Mouse (Mus musculus): ENCODE results near the gene Golm1.

Gene Golm1

DNA sequence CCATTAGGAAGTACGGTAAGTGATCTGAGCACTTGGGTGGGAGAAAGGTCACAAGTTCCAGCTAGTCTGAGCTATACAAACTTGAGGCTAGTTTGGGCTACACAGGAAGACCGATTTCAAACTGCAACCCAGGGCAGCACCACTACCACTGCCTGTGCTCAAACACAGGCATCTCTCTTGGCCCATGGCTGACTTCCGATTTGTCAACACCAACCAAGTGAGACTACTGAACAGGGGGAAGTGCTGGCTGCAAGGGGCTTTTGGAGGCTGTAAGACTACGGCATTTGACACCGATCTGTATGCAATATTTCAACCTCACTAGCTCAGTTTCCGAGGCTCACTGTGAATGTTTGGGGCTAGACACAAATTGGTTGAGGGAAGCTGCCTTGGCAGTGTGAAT, 28.1 kb downstream of the Golm1 start:
- no peak for DNase-seq (ENCODE audit: low read depth, low spot score)

DNA sequence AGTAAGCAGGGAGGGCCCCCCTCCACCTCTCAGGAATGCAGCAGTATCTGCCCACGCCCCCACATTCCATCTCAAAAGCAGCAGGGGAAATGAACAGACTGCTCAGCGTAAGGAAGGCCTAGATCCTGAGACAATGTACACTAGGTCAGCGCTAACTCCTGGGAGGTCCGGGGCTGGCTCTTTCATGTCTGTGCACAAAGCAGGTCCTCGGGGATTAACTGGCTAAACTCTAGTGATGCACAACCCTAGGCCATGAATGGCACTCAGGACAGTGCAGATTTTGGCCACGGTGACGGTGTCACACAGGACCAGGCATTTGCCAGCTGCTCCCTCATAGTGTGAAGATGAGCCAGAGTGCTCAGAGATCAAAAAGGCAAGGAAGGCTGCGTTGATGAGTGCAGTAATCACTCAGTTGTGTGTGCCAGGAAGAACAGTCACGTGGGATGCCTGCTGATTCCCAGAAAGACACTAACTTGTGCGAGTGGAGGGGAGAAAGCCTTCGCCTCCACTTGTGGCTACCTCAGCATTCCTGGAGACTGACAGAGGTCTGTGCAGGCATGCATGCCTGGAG, 28.9 kb downstream of the Golm1 start:
- no peak for DNase-seq (ENCODE audit: low read depth, low spot score)

DNA sequence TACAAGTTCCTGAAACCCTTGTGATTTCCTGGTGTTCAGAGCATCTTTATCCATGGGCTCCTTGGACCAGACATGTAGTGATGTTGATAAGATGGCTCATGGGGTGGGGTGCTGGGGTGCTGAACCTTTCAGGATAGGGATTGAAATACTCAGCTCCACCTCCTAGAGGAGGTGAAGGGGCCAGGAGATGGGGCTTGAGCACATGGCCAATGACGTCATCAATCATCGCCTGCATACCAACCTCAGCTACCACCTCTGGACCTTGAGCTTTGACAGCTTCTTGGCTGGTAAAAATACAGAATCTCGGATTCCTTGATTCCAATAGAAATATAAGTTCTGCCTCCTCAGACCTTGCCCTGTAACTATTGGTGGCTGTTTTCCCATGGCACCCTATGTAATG, 30.1 kb downstream of the Golm1 start:
- no peak for DNase-seq (ENCODE audit: low read depth, low spot score)

DNA sequence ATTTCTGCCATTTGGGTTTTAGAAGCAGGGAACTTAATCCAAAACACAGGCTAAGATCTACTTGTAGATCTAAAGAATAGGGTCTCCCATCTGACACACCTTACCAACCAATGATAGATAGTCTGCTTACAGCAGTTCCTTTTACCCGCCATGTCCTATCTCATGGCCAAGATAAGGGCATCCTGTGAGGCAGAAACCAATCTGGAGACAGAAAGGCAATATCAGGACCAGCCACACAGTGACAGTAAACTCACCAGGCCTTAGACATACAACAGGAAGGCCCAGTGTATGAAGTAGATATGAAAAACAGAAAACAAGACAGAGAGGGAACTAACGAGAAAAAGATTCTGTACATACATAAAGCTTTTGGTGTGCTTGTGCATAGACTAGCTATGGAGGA, 32.8 kb downstream of the Golm1 start:
- DNase-seq (ENCODE audit: low read depth, low spot score): no peak

DNA sequence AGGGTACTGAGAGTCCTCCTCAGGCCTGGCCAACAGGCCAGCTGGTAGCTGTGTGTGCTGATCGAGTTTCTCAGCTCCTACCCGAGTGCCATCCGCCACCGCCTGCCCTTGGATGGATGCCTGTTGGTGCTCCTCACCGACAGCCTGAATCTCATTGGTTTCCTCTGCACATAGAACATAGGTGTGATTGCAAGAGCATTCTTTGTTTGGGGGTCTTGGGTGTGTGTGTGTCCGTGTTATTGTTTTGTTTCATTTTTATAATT, 35.5 kb downstream of the Golm1 start:
- DNase-seq (ENCODE audit: low read depth, low spot score): peak; percentile 74

DNA sequence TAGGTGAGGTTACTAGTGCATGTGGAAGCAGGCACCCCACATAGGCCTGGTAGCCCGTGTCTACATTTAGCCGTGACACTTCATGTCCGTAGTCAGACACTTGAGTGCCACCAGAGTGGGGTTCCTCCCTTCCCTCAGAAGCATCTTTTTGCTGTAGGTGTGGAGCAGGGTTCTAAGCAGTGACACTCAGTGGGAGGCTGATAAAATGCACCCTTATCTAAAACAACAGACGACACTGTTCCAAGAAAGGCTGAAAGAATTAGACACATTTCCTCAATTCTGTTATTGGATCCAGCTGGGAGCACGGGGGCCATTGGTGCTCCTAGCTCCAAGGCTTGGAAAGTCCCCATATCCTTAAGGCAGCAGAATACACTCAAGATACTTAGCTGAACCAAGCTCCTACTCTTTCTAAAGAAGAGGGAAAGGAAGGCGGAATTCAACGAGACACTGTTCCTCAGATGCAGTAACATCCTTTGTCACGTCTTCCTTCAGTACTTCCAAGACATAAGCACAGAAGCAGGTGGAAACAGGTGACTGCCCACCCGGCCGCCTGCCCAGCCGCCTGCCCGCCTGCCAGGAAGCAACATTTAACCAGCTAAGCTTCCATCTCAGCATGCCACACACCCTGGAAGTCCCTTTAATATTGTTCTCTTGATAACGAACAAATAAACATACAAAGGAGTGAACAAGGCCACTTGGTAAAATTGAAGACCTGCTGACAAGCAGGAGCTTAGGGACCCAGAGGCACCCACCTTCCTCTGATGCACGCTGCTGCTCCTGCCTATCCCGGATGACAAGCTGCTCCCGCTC, 36.0 kb downstream of the Golm1 start:
- no peak for DNase-seq (ENCODE audit: low read depth, low spot score)

DNA sequence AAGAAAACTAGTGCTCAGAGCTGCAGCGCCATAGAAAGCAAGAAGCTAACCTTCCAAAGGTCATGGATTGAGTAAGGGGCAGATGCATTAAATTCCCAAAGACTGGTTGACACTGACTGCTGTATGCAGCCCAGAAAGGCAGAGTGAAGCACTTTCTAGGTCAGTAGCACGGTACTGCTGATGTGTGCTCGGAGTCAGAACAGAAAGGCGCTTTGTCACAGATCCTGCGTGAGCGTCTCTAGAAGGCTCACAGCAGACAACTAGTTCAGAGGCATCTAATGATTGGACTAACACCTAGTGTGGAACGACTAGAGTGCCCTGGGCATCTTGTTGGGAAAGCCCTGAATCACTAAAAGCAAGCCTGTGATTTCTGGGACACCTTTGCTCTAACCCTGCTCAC, 37.8 kb downstream of the Golm1 start:
- no peak for DNase-seq (ENCODE audit: low read depth, low spot score)

DNA sequence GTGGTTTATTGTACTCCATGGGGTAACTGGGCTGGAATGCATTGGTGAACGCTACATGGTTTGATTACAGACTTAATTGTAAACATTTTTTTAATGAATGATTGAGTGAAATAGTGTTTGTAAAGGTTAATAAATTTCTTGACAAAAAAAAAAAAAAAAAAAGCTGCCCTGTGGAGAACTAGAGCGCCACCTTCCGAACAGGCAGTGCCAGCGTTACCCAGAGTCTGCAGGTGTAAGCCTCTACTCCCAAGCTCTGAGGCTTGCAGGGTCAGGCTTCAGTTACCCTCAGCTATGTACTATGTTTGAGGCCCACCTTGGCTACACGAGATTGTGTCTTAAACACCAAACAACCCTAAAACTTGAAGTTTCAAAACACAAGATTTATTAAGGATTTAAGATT, 41.0 kb downstream of the Golm1 start:
- no peak for DNase-seq (ENCODE audit: low read depth, low spot score)

DNA sequence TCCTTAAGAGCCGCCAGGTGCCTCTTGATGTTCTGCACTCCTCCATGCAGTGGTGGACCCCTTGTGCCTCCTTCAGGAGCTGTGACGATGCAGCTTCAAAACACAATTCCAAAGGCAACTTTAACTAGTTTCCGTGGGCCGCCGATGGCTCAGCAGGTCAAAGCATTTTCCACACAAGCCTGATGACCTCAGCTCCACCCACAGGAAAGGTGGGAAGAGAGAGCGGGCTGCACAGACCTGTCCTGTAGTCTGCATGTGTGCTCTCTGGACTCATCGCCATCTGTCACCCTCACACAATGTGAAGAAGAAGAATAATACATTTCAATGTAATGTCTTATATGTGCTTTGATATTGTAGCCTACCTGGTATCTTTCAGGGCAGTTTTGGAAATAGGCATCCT, 48.9 kb downstream of the Golm1 start:
- no peak for DNase-seq (ENCODE audit: low read depth, low spot score)

DNA sequence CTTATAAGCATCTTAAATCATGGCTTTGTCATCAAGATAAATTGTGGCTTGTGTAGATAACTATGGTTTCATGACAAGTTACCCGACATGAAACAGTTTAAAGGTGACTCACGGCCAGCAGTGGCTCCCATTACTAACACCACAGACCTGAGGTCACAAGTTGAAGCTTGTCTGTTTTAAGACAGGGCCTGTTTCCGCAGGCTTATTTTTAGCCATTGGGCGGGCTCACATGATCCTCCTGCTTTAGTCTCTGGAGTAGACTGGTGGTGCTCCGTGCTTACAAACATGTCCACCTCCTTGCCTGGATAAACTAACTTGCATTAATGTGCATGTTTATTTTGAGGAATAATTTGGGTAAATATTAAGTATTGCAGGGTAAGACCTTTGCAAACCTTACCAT, 50.7 kb downstream of the Golm1 start:
- DNase-seq (ENCODE audit: low read depth, low spot score): peak; percentile 76

DNA sequence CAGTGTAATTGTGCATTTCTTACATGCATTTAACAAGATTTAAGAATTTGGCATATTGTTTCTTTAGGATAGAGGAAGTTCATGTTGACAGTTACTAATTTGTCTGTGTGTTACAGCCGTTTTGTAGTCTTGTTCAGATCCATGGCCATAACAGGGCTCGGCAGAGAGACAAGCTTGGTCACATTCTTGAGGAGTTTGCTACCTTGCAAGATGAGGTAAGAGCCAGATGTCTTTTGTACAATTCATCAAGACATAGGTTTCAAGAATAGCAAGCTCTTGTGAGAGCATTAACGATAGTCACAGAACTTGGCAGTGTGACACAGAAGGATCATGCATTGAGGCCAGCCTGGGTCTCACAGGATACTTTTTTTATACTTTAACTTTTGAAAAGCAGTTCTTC, 51.2 kb downstream of the Golm1 start:
- DNase-seq (ENCODE audit: low read depth, low spot score): no peak

DNA sequence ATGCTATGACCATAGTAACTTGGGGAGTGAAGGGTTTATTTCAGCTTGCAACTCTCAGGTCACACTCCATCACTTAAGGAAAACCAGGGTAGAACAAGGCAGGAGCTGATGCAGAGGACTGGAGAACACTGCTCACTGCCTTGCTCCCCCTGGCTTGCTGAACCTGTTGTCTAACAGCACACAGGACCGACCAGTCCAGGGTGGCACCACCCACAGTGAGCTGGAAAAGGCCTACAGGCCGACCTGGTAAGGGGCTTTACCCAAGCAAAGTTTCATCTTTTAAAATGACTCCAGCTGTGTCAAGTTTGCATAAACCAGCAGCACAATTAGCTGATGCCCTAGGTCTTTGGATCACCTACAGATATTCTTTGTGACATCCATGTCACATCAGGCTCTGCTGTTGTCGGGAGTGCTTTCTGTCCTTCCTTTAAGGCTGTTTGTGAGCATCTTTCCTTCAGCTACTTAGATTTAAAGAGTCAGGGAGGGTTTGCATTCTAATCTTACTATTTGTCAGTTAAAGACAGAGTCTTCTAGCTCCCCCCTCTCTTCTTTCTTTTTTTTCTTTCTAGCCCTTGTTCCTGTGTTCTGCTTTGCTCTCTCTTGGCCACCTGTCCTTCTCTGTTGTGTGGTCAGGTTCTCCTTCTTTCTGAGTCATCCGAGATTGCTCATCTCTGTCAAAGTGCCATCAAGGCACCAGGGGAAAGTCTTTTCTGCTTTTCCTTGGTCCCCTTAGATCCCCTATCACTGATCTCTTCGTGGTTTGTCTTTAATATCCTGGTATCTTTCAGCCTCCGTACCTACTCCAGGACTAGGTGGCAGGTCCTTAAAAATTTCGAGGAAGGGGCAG, 53.7 kb downstream of the Golm1 start:
- DNase-seq (ENCODE audit: low read depth, low spot score): no peak

DNA sequence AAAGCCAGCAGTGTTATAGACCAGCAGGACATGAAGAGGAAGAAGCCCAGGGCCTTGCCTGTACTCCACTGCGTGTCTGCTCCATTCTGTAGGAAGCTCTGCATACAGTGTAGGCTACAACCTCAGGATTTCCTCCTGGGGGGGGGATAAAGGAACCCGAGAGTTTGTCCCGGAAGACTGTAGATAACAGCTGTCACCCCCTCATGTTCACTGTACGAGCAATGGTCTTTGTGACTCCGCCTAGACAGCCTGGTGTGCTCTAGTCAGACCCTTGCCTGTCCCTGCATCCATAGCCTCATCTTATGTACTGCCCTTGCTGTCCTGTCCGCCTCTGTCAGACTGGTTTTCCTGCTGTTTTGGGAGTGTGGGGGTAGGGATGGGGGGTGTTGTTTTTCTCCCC, 57.1 kb downstream of the Golm1 start:
- DNase-seq (ENCODE audit: low read depth, low spot score): no peak

DNA sequence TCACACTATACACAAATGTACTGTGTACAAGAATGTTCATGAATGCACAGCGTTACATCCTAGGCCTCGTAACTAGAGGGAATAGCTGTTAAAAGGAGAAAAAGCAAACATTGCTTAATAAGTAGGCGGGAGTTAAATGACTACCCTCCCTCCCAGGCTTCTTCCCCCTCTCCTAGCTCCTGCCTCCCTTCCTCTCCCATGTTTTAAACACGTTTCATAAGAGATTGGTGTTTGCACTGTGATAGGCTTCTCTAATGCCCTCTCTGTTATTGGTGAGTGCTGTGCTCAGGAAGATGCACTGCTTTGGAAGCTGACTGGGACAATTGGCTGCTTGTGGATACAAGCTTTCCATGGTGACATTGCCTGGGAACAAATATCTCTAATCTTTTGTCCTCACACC, 60.1 kb downstream of the Golm1 start:
- DNase-seq (ENCODE audit: low read depth, low spot score): no peak

DNA sequence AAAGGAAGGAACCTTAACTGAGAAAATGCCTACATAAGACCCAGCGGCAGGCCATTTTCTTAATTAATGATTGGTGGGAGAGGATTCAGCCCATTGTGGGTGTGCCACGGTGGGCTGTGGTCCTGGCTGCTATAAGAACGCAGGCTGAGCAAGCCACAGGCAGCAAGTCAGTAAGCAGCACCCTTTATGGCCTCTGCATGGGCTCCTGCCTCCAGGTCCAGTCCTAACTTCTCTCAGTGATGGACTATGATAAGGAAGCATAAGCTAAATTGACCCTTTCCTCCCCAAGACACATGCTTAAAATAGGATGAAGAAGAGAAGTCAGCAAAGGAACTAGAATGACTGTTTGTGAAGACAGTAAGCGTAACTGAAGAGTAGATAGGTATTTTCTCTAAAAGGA, 60.5 kb downstream of the Golm1 start:
- no peak for DNase-seq (ENCODE audit: low read depth, low spot score)

DNA sequence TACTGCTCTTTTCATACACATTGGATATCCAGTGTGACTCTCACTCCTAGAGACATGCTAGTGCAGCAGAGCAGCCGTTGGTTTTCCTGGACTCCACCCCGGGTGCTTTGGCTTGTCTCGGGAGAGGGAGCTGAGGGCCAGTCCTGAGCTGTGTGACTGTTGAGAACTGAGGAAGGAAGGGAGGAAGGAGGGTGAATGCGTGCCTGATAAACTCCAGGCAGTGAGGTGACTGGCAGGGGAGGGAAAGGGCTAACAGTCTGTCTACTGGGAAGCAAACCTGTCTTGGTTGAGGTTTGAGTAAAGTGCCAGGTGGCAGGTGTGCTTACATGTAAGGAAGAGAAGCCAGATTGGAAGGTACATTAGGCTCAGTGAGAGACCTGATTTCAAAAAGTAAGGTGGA, 61.7 kb downstream of the Golm1 start:
- no peak for DNase-seq (ENCODE audit: low read depth, low spot score)

DNA sequence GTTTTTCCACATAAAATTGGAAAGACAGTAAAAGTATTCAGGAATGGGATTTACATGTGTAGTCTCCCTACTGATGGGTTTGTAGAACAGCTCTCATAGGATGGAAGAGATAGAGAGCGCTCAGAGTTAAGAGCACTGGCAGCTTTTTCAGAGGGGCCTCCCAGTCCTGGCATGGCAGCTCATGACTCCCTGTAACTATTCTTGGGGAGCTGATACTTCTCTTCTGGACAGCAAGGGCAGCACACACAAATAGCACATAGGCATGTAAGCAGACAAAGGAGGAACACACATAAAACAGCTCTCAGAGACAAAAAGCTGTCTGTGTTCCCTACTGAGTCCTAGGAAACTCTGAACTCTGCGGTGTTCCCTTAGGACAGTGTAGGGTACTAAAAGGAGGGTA, 65.2 kb downstream of the Golm1 start:
- no peak for DNase-seq (ENCODE audit: low read depth, low spot score)

DNA sequence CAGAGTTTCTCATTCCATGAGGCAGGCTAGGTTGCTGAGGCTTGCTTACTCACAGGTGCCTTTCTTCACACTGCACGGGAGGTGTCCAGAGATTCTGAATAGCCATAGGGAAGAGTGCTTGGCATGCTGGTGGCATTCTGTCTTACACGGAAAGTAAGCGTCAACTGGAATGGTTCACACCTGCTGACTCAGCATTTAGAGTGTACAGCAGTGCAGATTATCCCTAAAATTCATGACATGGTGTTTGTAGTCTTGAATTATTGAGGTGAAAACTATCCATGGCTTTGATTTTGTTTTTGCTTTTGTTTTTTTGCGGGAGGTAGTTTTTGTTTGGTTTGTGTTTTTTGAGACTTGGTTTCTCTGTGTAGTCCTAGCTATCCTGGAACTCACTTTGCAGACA, 65.7 kb downstream of the Golm1 start:
- no peak for DNase-seq (ENCODE audit: low read depth, low spot score)

DNA sequence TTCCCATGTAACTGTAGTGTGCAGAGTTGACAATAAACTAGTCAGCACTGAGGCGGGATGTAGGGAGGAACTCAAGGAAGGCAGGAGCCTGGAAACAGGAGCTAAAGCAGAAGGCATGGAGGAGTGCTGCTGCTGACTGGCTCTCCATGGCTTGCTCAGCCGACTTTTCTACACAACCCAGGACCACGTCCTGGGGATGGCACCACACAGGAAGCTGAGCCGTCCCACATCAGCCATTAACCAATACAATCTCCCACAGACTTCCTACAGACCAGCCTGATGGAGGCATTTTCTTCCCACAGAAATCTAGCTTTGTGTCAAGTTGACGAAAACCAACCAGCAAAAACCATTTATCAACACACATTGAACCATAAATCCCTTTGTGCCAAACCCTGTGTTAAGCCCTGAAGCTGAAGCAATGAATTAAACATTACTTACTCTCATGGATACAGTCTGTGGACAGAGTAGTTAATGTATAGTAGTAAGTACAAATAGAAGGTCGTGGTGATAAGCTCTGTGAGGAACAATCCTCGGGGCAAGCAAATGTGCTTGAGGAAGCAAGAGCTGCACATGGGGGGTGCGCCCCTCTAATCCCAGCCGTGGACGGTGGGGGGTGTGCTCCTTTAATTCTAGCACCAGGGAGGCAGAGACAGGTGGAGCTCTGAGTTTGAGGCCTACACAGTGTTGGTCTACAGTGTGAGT, 70.2 kb downstream of the Golm1 start:
- DNase-seq (ENCODE audit: low read depth, low spot score): no peak

DNA sequence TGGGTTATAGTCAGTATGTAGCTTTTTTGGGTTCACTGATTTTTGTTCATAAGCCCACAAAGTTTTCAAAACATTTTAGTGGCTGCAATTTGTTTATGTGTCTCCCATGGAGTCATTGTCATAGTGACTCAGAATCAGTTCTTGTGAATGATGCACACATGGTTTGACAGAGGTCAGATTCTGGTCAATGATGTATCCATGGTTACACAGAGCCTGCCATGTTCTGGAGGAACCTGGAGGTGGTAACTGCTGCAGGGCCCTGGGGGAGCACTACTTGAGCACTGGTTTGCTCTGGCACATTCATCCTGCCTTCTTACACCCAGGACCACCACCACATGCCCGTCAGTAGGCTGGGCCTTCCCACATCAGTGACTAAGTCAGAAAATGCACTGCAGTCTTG, 71.1 kb downstream of the Golm1 start:
- no peak for DNase-seq (ENCODE audit: low read depth, low spot score)

DNA sequence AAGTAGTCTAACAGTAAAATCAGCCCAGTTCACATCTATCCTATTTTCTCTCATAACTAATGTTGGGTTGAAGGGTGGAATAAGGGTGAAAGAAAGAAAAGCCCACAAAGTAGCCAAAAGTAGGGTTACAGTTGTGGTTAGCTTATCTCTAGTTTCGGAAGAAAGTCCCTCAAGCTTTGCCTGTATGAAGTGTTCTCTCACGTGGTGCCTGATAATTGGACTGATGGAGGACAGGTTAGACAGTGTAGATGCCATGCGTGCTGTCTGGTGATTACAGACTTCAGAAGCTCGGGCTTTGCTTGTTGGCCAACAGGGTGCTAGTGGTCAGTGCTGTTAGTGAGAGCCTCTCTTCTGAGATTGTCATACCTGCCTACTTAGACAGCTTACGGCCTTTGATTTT, 72.5 kb downstream of the Golm1 start:
- DNase-seq (ENCODE audit: low read depth, low spot score): no peak

DNA sequence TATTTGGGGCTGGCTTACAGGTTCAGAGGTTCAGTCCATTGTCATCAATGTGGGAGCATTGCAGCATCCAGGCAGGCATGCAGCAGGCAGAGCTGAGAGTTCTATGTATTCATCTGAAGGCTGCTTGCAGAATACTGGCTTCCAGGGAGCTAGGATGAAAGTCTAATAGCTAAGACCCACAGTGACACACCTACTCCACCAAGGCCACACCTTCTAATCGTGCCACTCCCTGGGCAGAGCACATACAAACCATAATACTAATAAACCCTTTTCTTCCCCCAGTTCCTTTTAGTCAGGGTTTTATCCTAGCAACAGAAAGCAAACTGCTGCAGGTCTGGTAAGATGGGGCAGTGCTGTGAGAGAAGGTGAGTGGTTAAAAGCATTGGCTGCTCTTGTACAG, 83.0 kb downstream of the Golm1 start:
- no peak for DNase-seq (ENCODE audit: low read depth, low spot score)

Measured in skeletal muscle tissue, adult 2 months (tissue).